Mouse (Mus musculus) liver, embryonic 15.5 days (tissue): Measurements from ENCODE around the gene Gm28490. TPM values are rescaled to one million over a fixed set of nuclear protein-coding genes. Genes with fewer than 3 reads are reported as not detected.
"Not testable (repeated sequence)": the region's sequence is repeated elsewhere in the genome, so short reads cannot be mapped to it uniquely, and the experiment has no call there.

ENCODE experiments used
- ATAC-seq: fragments of 200-750 bp; cut with Nextera tagmentation; 2 replicates; pipeline ENCODE4 v1.8.0; 2017; ENCODE audit warnings: moderate number of reproducible peaks, mild to moderate bottlenecking, moderate library complexity; ENCODE audit not compliant: insufficient read depth
- H3K27ac ChIP-seq: fragments of 300-500 bp; sonication (generic); replicated peaks from 2 replicates; pipeline ENCODE4 v1.5.1; 2015; ENCODE audit warnings: mild to moderate bottlenecking, inconsistent platforms
- H3K27me3 ChIP-seq: fragments of 300-500 bp; sonication (generic); 2 replicates; pipeline ENCODE4 v1.6.1; 2015; ENCODE audit warnings: mild to moderate bottlenecking, inconsistent platforms
- H3K36me3 ChIP-seq: fragments of 300-500 bp; sonication (generic); replicated peaks from 2 replicates; pipeline ENCODE4 v1.6.1; 2015; ENCODE audit warnings: moderate library complexity, mild to moderate bottlenecking, inconsistent platforms
- H3K4me1 ChIP-seq: fragments of 300-500 bp; sonication (generic); replicated peaks from 2 replicates; pipeline ENCODE4 v1.6.1; 2015; ENCODE audit warnings: inconsistent platforms
- H3K4me2 ChIP-seq: fragments of 300-500 bp; sonication (generic); 2 replicates; pipeline ENCODE4 v1.6.1; 2015; ENCODE audit warnings: moderate library complexity, mild to moderate bottlenecking, inconsistent platforms
- H3K4me3 ChIP-seq: fragments of 300-500 bp; sonication (generic); replicated peaks from 2 replicates; pipeline ENCODE4 v1.5.1; 2015; ENCODE audit warnings: mild to moderate bottlenecking, inconsistent platforms
- H3K9ac ChIP-seq: fragments of 300-500 bp; sonication (generic); 2 replicates; pipeline ENCODE4 v1.6.1; 2015; ENCODE audit warnings: moderate library complexity, mild to moderate bottlenecking, inconsistent platforms
- H3K9me3 ChIP-seq: fragments of 300-500 bp; sonication (generic); replicated peaks from 2 replicates; pipeline ENCODE4 v1.6.1; 2016; ENCODE audit warnings: inconsistent platforms
- WGBS: fragments of 180-500 bp; shearing (Covaris S2); methylation state at CpG from one replicate; pipeline ENCODE4 v1.1.7; 2015; ENCODE audit warnings: mixed read lengths; ENCODE audit not compliant: insufficient replicate concordance; 5-methylcytosine and 5-hydroxymethylcytosine counted together
- polyA plus RNA-seq: library from polyadenylated mRNA; unstranded; fragments of >200 nt; fragmentation: Nextera tagmentation; extraction: Ambion mirVana; gene quantifications from 2 replicates; pipeline ENCODE4 v1.2.1, GENCODE M21; 2015

Gm28490 gene
- polyA plus RNA-seq, result not detected in 2 replicates

DNA sequence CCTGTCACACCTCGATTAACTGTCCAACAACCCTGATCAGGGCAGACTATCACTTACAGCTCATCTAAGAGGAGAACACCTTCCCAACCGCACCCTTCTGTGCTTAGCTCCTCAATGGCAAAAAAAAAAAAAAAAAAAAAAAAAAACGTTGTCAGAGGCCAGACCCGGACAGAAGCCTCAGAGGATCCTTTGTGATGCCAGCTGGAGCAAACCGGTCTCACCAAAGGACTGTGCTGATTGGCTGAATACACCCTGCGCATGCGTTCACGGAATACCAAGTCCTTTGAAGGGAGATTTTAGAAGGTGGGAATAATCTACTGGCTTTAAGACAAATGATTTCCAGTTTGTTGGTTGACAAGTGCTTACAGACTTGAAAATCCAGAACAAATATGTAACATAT lies at the start of gene Gm28490:
TSS of gene Gm28490 (minus strand) at position 101 of the 400 bp plus-strand sequence.
- not testable (repeated sequence) for ATAC-seq, H3K4me1 ChIP-seq, H3K27me3 ChIP-seq, H3K9ac ChIP-seq, H3K4me2 ChIP-seq, H3K27ac ChIP-seq, H3K9me3 ChIP-seq, H3K4me3 ChIP-seq, H3K36me3 ChIP-seq
- no CpG with 5 or more reads among the region's 8 CpGs for WGBS
